Mouse (Mus musculus) thymus, postnatal 10 days (tissue): Measurements from ENCODE around the gene Gpbp1.

Source experiments
- DNase-seq, 2 experiments: peaks; one replicate each; pipeline ENCODE4 v3.0.0; 2021; ENCODE audit warnings: low spot score in 2 of 2

Gene Gpbp1

GRCm38 (mm10) chr13:111489802-111490723, at the start of gene Gpbp1:
TSS of gene Gpbp1 (minus strand) at chr13:111490111.
- DNase-seq, result peak; percentile 100

- no peak for DNase-seq
These were observed 47.8 kb upstream of the Gpbp1 start for GRCm38 (mm10) chr13:111537718-111538117.

GRCm38 (mm10) chr13:111536207-111536887, 46.4 kb upstream of the Gpbp1 start:
- no peak for DNase-seq

GRCm38 (mm10) chr13:111534131-111534530, 44.2 kb upstream of the Gpbp1 start:
- DNase-seq, result peak in 1 of 2 experiments; percentile 7

- peak in 1 of 2 experiments; percentile 22 for DNase-seq
These were observed 42.5 kb upstream of the Gpbp1 start for GRCm38 (mm10) chr13:111532178-111532948.

GRCm38 (mm10) chr13:111531701-111532100, 41.8 kb upstream of the Gpbp1 start:
- DNase-seq, result no peak

- no peak for DNase-seq
These were observed 34.4 kb upstream of the Gpbp1 start for GRCm38 (mm10) chr13:111524277-111524676.

GRCm38 (mm10) chr13:111522336-111522735, 32.4 kb upstream of the Gpbp1 start:
- DNase-seq, result no peak

- no peak for DNase-seq
These were observed 30.5 kb upstream of the Gpbp1 start for GRCm38 (mm10) chr13:111520456-111520855.

- no peak for DNase-seq
These were observed 28.4 kb upstream of the Gpbp1 start for GRCm38 (mm10) chr13:111518332-111518731.

GRCm38 (mm10) chr13:111516385-111517150, 26.7 kb upstream of the Gpbp1 start:
- DNase-seq, result no peak

- DNase-seq, result no peak
These were observed 19.5 kb upstream of the Gpbp1 start for GRCm38 (mm10) chr13:111509385-111509784.

GRCm38 (mm10) chr13:111508645-111509044, 18.7 kb upstream of the Gpbp1 start:
- no peak for DNase-seq

- no peak for DNase-seq
These were observed 4.6 kb upstream of the Gpbp1 start for GRCm38 (mm10) chr13:111494330-111495029.

GRCm38 (mm10) chr13:111491046-111491756, 1.3 kb upstream of the Gpbp1 start:
- no peak for DNase-seq

- no peak for DNase-seq
These were observed 459 bp downstream of the Gpbp1 start for GRCm38 (mm10) chr13:111489502-111489801.

GRCm38 (mm10) chr13:111488651-111489501, 1.0 kb downstream of the Gpbp1 start:
- peak; percentile 42 to 50 for DNase-seq

- DNase-seq, result no peak
These were observed 12.2 kb downstream of the Gpbp1 start for GRCm38 (mm10) chr13:111477695-111478094.

GRCm38 (mm10) chr13:111470562-111471237, 19.2 kb downstream of the Gpbp1 start:
- DNase-seq, result no peak
